9 mouse cellular contexts compared by ENCODE assay signal in genomic region chr1:171355812-171356340, GRCm38 (mm10). TPM values are rescaled to one million over a fixed set of nuclear protein-coding genes. Genes with fewer than 3 reads are reported as not detected.
DNase-seq lines count a peak whose midpoint lies in the region; TF ChIP-seq lines count a peak whose summit lies in the region.
"Had no signal": no experiment of that assay in that cellular context is flagged by ENCODE, and none has a peak within 500 bp of the region (broad histone marks: within the 10 kb centered on the region; RNA-seq: fewer than 3 reads in every experiment).

No protein-coding gene starts in this region.

- TF ChIP-seq CTCF in layer of hippocampus, adult 2 months (conservative IDR thresholded peaks at IDR 0.05) = peak; percentile 40

- DNase-seq in layer of hippocampus, adult 2 months (ENCODE audit: low spot score in 2 of 2) = no peak
- no peak for DNase-seq in layer of hippocampus, adult 18-20 months (ENCODE audit: low spot score in 2 of 2)
- DNase-seq in CD8-positive naive resting alpha-beta T cell, adult 2 months (ENCODE audit: low read depth in 2 of 2, low spot score in 2 of 2) = peak; percentile 74 to 78
- peak; percentile 80 for DNase-seq in T-cell, adult 2 months (ENCODE audit: low spot score)
- DNase-seq in naive thymus-derived CD4-positive, alpha-beta T cell, adult 2 months (ENCODE audit: low read depth) = peak; percentile 93
- DNase-seq in gastrocnemius, postnatal 14 days = no peak
- no peak for DNase-seq in right cerebral cortex, adult 2 months (ENCODE audit: low spot score in 2 of 2)
- no peak for DNase-seq in ovary, postnatal 10 days (ENCODE audit: low spot score)
- DNase-seq: cerebellum, adult 9-10 months had no signal

- intact Hi-C loops in gastrocnemius, postnatal 14 days (cut with DNase I; ENCODE audit: low total_unique reads) = loop anchor here (2.0 kb wide), 1 partner anchor 35 kb away; no protein-coding TSS in a partner anchor

- no peak overlapping the region for H3K27ac ChIP-seq in layer of hippocampus, adult 2 months

- no peak overlapping the region for H3K4me3 ChIP-seq in layer of hippocampus, adult 2 months

RNA-seq across cellular contexts. Expression of gene Klhdc9, which starts 4.7 kb away (rescaled TPM):
- 1 to 10 TPM; 7.7 to 8.7 TPM for total RNA-seq in layer of hippocampus, adult 2 months (2021)
- total RNA-seq in layer of hippocampus, adult 18-20 months (2021) = 1 to 10 TPM; 6.0 to 6.1 TPM
- total RNA-seq in gastrocnemius, postnatal 14 days (2021) = under 1 TPM; 0.20 to 0.27 TPM

RNA-seq across cellular contexts. Expression of gene Pfdn2, which starts 10.4 kb away (rescaled TPM):
- total RNA-seq in layer of hippocampus, adult 2 months (2021) = 100 to 1,000 TPM; 154 to 163 TPM
- total RNA-seq in layer of hippocampus, adult 18-20 months (2021) = 100 to 1,000 TPM; 177 to 190 TPM
- 10 to 100 TPM; 86.7 to 93.6 TPM for total RNA-seq in gastrocnemius, postnatal 14 days (2021)

RNA-seq across cellular contexts. Expression of gene Nit1, which starts 10.4 kb away (rescaled TPM):
- total RNA-seq in layer of hippocampus, adult 2 months (2021) = 10 to 100 TPM; 42.8 to 45.9 TPM
- 10 to 100 TPM; 40.9 to 41.5 TPM for total RNA-seq in layer of hippocampus, adult 18-20 months (2021)
- total RNA-seq in gastrocnemius, postnatal 14 days (2021) = 10 to 100 TPM; 19.3 to 25.3 TPM

RNA-seq across cellular contexts. Expression of gene Nectin4, which starts 14.0 kb away (rescaled TPM):
- total RNA-seq in layer of hippocampus, adult 2 months (2021) = 1 to 10 TPM; 5.1 to 6.1 TPM
- 1 to 10 TPM; 6.3 to 6.7 TPM for total RNA-seq in layer of hippocampus, adult 18-20 months (2021)
- not detected for total RNA-seq in gastrocnemius, postnatal 14 days (2021)

RNA-seq across cellular contexts. Expression of gene Dedd, which starts 26.9 kb away (rescaled TPM):
- total RNA-seq in layer of hippocampus, adult 2 months (2021) = 10 to 100 TPM; 36.1 to 37.4 TPM
- 10 to 100 TPM; 40.1 to 40.5 TPM for total RNA-seq in layer of hippocampus, adult 18-20 months (2021)
- 10 to 100 TPM; 26.3 to 27.7 TPM for total RNA-seq in gastrocnemius, postnatal 14 days (2021)

Comparison
In these comparisons a context has a peak if more than half of its experiments do, and no peak if none do; other contexts are left out.
1. DNase-seq: peak in CD8-positive naive resting alpha-beta T cell, adult 2 months (2 of 2), T-cell, adult 2 months (single experiment) and naive thymus-derived CD4-positive, alpha-beta T cell, adult 2 months (single experiment); none in layer of hippocampus, adult 2 months (0 of 2), layer of hippocampus, adult 18-20 months (0 of 2), gastrocnemius, postnatal 14 days (single experiment), right cerebral cortex, adult 2 months (0 of 2) and ovary, postnatal 10 days (single experiment).
2. RNA of gene Klhdc9, which starts 4.7 kb away (total RNA-seq): 7.7 to 8.7 TPM in layer of hippocampus, adult 2 months and 6.0 to 6.1 TPM in layer of hippocampus, adult 18-20 months; 0.20 to 0.27 TPM in gastrocnemius, postnatal 14 days; every median in the first group is over 4 times any median in the second.